Mouse (Mus musculus) cerebellum, adult 9-10 months (tissue): ENCODE measurements at regions not wholly inside any gene's neighbourhood (a gene's known extent, or its start where the extent isn't known, plus 50 kb on each side); places are given as distances from the start of the nearest gene placed in this dataset.
A peak's percentile ranks its signal among the peaks of the same experiment; 100 is the strongest.

ENCODE experiments used
- DNase-seq: peaks from one replicate; pipeline ENCODE4 v3.0.0; 2022

GRCm38 (mm10) chr7:51434865-51435264 lies 76.0 kb upstream of the Ano5 start:
- DNase-seq: peak; percentile 48

- no peak for DNase-seq
Measured at GRCm38 (mm10) chr7:51454989-51455692, 55.7 kb upstream of the Ano5 start.

DNA sequence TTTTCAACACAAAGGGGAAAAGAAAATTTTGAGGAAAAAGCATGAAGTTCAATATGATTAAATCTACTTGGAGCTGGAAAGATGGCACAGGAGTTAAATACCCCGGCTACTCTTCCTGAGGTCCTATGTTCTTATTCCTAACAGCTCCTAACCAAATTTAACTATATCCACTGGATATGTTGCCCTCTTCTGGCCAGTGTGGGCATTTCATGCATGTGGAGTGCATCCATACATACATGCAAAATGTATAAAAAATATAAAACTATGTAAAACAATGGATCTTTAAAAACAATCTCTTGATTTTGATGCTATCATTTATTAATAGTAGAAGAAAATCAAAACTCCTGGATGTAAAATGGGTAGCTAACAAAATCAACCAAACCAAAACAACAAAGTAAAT lies 52.1 kb upstream of the Ano5 start:
- no peak for DNase-seq
